Mouse (Mus musculus) frontal cortex, adult (tissue): Measurements from ENCODE around the gene Asap2.
"Not testable (repeated sequence)": the region's sequence is repeated elsewhere in the genome, so short reads cannot be mapped to it uniquely, and the experiment has no call there.

ENCODE experiments used
- ATAC-seq: cut with Nextera tagmentation; 2 replicates; pipeline ENCODE4 v1.9.2; 2017; ENCODE audit warnings: mild to moderate bottlenecking, moderate library complexity, mixed read lengths; ENCODE audit not compliant: low TSS enrichment

Gene Asap2

DNA sequence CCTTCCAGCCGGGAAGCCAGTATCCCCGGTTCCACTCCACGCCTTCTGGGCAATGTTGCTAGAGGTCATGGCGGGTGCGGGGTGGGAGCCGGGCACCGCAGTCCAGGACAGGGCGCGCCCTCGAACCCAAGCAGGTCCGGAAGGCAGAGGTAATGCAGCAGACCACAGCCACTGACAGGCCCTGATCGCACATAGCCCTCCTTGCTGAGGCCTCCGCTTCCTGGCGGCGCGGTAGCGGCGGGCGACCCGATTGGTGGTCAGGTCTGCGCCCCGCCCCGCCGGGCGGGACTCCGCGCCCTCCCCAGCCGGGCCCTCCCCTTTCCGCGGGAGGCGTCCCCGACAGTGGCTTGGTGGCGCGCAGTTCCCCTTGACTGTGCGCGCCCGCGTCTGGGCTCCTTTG, at the start of gene Asap2:
Gene Asap2, plus strand, starts transcription at position 328 of the 400 bp plus-strand sequence.
- ATAC-seq: not testable (repeated sequence)

DNA sequence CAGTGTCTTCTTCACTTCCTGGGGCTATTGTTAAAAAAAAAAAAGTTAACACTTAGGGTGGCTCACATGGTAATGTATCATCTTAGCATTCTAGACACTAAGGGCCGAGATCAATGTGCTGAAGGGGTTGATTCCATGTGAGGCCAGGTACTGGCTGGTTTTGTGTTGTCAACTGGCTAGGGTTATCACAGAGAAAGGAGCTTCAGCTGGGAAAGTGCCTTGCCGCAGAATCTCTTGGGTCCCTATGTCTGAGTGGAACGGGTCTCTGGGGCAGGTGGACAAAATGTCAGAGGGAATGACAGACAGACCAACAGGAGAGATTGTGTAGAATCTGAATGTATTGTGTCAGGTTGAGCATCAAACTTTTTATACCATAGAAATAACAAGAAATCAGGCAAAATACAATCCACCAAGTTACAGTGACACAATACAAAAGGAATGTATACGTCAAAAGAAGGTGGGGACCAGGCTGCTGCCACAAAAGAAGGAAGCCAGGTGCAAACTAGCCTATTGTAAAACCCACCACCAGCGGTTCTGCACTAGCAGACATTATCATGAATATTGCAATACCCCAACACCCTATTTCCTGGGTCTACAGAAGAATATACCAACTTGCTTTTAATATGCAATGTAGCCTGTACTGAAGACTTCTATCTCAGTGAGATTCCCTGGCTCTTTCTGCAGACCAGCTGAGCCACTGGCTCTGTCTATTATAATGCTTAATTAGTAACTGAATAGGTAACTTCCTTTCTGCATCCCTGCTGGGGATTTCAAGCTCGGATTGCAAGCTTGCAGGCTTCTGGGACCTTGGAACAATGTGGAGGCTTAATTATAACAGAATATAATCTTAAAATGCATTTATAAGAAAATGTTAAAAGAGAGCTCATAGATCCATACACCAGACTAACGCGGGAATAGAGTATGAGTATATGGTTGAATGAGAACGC, 42.9 kb upstream of the Asap2 start:
- not testable (repeated sequence) for ATAC-seq

DNA sequence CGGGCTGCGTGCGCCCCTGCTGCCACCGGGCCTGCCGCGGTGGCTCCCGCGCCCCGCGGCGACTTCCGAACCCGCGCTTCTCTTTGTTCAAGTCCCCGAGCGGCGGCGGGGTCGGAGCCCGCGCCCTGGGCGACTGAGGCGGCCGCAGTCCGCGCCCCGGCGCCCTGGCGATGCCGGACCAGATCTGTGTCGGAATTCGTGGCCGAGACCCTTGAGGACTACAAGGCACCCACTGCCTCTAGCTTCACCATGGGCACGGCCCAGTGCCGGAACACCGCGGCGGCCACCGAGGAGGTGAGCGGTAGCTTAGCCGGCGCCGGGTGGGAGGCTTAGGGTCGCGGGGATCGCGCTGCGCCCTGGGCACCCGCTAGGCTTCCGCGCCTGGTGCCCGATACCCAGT, 320 bp downstream of the Asap2 start:
- not testable (repeated sequence) for ATAC-seq

DNA sequence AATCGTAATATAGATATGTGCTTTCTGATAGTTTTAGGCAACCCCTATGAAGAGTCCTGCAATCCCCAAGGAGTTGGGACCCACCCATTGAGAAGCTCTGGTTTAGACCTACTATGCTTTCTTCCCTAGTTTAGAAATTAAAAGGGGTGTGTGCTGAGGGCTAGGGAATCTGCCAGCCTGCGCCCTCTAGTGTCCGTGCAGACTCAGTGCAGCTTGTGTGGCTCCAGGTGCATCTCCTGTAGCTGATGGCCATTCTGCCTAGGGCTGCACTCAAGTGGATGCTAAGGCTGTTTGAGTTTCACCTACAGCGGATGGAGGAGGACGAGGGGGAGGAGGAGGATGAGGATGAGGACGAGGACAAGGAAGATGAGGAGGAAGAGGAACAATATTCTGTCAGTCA, 40.6 kb downstream of the Asap2 start:
- ATAC-seq: not testable (repeated sequence)

DNA sequence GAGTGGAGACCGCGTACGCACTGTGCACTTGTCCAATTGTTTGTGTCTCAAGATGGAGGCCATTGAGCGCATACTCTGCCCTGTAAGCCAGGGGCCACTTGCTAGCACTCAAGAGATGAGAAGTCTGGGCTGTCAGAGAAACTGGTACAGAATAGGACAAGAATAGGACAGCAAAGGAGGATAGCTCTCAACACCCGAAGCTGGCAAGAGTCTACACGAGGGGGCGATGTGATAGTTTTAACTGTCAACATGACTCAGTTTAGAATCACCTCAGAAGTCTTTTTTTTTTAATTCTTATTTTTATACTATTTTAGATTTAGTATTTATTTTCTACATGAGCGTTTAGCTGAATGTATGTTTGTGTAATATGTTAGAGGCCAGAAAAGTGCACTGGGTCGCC, 56.5 kb downstream of the Asap2 start:
- not testable (repeated sequence) for ATAC-seq

DNA sequence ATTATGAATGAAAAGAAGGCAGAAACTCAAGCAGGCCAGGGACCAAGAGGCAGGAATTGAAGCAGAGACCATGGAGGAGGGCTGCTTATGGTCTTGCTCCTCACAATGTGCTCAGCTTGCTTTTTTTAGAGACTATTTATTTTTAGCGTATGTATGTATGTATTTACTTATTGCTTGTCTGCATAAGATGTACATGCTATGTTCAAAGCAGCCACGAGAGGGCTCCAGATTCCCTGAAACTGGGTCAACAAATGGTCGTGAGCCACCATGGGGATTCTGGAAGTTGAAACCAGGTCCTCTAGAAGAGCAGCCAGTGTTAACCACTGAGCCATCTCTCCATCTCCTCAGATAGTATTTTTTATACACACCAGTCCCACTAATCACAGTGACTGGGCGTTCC, 85.5 kb downstream of the Asap2 start:
- ATAC-seq: not testable (repeated sequence)

DNA sequence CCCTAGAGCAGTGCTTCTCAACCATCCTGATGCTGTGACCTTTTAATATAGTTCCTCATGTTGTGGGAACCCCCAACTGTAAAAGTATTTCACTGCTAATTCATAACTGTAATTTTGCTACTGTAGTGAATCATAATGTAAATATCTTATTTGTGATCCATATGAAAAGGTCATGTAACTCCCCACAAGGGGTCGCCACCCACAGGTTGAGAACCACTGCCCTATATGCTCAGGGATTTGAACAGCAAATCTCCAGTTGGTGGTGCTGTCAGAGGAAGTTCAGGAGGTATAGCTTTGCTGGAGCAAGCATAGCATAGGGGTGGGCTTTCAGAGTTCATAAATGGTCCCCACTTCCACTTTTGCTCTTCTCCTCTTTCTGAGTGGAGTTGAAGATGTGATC, 99.9 kb downstream of the Asap2 start:
- ATAC-seq: not testable (repeated sequence)

DNA sequence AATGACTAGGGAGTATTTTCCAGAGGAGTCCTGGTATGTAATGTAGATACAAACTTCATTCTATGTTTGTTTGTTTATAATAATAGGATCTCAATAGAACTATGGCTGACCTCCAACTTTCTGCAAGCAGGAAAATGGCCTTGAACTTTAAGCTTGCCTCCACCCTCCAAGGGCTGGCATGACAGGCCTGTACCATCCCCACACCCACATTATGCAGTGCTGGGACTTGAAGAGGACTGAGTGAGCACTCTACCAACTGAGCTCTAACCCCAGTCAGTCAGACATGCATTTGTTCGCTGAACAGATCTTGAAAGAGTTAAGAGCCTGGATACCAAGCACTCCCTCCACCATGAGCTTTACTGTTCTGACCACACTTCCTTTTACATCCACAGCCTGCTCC, 102.2 kb downstream of the Asap2 start:
- ATAC-seq: not testable (repeated sequence)

DNA sequence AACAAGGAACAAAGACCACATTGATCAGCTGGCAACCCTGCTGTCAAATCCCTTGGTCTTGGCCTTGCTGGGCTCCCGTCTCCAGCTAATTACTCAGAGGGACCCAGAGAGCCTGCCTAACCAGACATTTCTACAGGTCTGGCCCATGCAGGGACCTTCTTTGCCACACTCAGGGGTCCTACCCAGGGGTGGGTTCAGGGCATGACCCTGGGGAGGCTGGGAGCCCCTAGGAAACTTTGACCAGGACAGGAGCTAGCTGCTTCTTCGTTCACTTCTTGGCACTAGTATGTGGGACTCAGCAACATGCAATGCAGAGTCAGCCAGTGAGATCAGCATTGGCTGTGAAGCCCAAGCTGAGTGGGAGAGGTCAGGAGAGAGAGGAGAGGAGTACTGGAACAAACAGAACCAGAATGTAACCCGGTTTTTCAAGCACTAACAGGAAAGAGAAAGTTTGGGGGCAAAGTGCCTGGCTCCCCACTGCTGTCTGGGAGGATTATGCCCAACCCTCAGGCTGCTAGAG, 107.6 kb downstream of the Asap2 start:
- not testable (repeated sequence) for ATAC-seq

DNA sequence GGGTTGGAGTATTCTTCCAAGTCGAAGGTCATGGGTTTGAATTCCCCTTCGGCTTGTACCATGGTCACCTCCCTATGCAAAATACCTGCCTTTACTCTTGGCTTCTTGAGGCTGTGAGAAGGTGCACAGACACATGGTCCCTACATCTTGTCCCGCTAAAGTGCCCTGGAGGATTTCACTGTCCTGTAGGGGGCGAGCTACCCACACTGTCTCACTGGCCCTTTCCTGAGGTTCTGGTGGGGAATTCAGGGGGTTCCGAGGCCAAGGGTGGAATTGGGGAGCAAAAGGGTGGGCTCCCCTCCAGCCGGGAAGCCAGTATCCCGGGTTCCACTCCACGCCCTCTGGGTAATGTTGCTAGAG, 120.8 kb downstream of the Asap2 start:
- peak; percentile 50; the same call in 1 of the 2 replicates for ATAC-seq

DNA sequence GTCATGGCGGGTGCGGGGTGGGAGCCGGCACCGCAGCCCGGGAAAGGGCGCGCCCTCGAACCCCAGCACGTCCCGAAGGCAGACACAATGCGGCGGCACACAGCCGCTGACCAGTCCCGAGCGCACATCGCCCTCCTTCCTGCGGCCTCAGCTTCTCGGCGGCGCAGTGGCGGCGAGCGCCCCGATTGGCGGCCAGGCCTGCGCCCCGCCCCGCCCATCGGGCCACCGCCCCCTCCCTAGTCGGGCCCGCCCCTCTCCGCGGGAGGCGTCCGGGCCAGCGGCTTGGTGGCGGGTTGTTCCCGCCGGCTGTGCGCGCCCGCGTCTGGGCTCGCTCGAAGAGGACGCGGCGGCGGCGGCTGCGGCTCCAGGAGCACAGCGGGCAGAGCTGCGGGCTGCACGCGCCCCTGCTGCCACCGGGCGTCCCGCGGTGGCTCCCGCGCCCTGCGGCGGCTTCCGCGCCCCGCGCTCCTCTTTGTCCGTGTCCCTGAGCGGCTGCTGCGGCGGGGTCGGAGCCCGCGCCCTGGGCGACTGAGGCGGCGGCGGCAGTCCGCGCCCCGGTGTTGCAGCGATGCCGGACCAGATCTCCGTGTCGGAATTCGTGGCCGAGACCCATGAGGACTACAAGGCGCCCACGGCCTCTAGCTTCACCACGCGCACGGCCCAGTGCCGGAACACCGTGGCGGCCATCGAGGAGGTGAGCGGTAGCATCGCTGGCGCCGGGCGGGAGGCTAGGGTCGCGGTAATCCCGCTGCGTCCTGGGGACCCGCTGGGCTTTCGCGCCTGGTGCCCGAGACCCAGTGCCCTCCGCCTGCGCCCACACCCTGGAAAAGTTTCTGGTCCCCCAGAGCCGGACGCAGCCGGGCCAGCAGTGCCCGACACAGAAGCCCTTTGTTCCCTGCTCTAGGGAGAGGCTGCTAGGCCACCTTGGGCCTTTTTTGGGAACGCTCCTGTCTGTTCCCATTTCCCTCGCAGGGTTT, 121.5 kb downstream of the Asap2 start:
- peak; percentile 99 for ATAC-seq

DNA sequence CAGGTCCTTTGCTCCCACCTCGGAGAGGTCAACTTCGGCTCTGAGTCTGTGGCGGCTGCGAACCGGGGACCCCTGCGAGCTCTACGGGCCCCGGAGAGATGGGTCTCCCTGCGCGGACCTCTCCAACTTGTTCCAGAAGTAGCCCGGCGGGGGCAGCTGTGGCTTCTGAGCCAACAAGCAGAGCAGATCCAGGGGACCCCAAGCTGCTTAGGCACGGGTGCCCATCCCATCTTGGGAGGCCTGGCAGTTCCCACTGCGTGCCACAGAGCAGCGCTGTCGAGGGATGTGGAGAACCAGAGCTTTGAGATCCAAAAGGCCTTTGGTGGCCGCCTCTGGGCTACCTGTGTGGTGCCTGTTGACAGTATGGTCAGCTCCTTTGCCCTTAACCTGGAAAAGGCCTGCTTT, 122.2 kb downstream of the Asap2 start:
- peak; percentile 81; the same call in 1 of the 2 replicates for ATAC-seq

DNA sequence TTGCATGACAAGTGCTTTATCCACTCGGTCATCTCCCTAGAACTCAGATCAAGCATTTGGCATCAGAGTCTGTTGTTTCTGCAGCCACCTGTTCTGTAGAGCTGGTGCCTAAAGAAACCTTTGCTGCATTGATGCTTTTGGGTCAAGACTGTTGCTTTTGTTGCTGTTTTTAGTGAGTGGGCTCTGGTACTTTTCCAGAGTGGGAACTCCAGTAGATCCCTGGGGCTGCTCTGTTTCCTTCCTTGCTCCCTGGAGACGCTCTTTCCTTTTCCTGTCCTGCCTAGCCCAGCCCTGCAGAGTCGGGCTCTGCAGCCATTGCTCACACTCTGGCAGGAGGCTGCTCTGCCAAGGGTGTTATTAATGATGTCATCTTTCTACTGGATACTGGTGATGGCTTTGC, 129.2 kb downstream of the Asap2 start:
- no peak for ATAC-seq

DNA sequence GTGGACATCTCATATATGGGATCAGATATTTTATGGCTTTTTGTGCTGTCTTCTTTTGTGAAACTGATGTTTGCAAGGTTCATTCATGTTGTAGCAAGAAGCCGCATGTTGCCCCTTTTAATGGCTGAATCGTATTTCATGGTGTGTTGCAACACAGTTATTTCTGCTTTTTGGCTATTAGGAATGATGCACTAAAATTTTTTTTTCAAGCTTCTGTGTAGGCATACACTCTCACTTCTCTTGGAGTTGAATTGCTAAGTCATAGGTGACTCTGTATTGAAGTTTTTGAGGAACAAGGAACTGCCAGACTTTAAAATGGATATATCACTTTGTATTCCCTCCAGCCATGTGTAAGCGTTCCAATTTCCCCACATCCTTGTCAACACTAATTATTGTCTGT, 132.6 kb downstream of the Asap2 start:
- no peak for ATAC-seq

DNA sequence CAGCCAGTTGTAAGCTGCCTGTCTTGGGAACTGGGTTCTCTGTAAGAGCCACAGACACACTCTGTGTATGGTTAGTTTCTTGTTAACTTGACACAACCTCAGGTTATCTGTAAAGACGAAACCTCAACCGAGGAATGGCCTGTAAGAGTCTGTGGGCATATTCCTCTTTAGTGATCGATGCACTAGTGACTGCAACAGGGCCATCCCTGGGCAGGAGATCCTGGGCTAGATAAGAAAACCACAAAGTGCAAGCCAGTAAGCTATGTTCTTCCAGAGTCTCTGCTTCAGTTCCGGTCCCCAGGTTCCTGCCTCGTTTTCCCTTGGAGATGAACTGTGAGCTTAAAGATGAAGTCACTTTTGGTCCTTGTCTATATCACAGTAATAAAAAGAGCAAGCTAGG, 133.4 kb downstream of the Asap2 start:
- ATAC-seq: no peak

DNA sequence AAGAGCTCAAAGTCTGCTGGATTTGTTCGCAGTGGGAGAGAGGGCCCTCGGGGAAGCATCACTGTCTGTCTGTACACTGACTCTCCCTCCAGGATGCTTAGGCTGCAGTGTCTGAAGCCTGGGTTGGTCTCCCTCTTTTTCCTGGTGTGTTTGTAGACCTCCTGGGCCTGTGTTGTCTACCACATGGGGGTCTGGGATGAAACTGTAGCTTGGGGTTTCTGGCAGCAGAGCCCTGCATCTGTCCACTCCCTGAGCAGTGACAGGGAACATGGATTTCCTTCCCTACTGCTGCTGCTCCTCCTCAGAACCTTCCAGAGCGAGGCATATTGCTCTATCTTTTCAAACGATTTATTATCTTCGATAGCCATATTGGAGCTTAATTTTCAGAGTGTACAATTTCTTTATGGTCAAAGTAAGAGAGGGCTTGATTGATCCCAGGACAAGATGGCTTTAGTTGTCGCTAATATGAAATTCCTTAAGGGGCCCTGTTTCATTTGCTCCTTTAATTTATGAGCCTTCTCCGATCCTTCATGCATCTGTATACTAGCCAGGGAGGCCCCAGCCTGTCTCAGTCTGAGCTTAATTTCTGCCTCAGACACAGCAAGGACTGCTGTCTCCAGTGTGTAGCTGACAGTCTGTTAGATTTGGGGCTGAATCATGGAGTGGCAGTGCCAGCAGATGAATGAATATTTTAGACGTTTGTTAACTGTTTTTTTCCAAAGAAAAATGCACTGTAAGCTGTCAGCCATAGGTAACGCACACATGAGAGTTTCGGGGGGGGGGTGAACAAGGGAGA, 135.6 kb downstream of the Asap2 start:
- ATAC-seq: peak; percentile 72

DNA sequence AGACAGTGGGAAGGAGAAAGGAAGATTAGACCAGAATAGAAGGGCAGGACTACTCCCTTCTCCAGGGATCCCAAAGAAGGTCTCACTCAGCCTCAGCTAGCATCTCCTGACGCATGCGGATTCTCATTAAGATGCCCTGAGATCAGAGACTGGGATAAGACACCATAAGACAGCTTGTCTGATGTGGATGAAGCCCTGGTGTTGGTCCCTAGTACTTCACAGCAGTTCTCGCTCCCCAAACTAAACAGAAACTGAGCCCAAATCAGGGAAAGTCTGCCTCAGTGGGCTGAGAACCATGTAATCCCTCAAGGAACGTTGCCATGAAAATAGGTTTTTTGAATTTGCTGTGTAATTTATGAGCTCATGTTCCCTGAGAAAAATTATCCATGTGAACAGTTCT, 136.3 kb downstream of the Asap2 start:
- ATAC-seq: peak; percentile 7; the same call in 1 of the 2 replicates

DNA sequence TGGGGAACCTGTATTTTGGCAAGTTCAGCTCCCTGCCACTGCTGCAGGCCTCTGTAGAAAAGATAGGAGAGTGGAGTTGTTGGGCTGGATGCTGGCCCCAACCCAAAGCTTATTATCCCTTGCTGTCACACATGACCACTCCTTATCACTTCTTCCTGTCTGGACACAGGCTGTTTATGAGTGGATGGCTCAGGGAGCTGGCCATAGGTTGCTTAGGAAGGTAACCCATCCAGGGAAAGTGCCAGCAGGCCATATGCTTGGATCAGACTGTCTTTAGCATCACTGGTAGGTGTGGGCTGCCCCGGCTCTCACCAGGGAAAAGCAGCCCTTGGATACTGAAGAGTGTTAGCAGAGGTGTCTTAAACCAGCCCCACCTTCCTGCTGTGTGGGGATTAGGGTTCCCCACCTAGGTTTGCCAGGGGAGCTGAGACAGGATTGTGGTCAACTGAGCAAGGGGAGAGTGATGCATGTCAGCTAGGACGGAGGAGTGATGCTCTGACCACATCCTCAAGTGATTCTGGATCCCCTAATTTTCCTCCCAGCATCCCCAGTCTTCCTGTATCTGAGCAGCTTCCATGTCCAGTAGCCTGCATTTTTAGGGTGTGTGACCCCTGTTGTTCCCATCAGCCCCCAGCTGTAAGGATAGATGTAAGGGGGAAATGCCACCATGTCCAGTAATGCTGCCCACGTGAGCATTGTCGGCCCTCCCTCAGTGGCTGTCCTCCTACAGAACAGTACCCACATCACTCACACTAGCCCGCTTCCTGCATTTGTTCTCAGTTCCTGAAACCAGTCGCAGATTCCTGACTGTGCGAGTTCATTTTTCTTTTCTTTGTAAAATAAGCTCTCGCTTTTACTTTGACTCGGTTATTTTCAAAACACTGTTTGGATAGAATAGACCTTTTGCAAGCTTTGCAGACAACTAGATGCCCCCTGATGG, 138.9 kb downstream of the Asap2 start:
- ATAC-seq: no peak

DNA sequence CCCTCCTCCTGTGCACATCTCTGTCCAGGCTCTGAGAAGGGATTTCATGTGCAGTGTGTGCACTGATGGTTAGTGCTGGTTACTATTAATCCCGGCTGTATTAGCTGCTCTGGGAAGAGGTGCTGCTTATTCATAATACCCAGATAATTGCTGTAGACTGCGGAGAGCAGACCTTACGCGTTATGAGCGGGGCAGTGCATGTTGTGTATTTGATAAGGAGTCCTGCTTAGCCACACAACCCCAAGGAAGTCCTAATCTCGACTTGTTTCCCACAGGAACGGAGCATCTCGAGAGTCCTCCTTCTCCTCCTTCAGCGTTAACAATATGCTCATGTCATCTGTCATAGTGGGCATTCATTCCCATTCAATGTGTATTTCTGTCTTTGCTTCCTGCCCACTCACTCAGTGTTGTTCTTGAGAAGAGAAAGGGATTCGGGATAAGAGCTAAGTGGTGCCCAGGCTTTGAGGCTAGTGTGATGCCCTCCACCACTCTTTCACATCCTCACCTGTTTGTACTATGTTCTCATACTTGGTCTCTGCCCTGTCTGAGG, 140.1 kb downstream of the Asap2 start:
- ATAC-seq: peak; percentile 41

DNA sequence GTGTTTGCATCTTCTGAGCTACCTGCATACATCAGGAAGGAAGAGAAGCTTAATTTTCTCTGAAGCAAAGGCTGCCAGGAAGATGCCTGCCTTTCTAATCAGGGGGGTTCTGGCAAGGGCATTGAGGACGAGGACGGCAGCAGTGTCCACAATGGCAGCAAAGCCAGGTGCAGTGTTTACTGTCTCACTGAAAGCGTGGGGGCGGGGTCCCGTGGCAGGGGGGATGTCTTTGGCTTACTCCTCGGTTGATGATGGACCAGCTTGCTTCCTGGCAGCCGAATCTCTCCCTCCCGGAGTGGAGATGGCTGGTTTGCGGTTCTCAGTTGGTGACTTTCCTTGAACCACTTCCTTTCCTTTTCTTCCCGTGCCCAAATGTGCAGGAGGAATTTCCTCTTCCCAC, 142.3 kb downstream of the Asap2 start:
- no peak for ATAC-seq
